Comparison of ENCODE assay signal across 20 mouse cellular contexts in the genomic region with DNA sequence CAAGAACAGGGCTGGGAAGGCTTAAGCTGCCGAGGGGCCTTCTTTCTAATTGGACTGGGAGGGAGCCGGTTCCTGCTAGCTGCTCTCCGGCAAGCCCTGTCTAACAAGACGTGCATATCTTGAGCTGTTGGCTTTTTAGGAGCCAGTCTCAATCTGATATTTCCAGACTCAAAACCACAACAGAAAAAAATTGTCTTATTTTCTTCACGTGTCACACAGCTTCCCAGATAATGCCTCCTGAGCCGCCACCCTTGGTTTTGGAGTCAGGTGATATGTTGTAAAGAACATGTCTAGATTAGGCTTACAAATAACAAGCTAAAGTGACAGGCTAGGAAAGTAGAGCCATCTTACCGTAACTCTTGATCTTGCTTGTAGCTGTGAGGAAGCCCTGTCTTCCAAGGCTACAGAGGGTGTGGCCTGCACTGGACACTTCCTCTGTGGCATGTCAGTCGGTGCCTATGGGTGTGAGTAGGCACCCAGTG. TPM values are rescaled to one million over a fixed set of nuclear protein-coding genes. Genes with fewer than 3 reads are reported as not detected.
A peak's percentile ranks its signal among the peaks of the same experiment; 100 is the strongest.
DNase-seq lines count a peak whose midpoint lies in the region; ATAC-seq and TF ChIP-seq lines count a peak whose summit lies in the region.
"Had no signal": no experiment of that assay in that cellular context is flagged by ENCODE, and none has a peak within 500 bp of the region (broad histone marks: within the 10 kb centered on the region; RNA-seq: fewer than 3 reads in every experiment).

No protein-coding gene starts in this region.

- H3K9me3 ChIP-seq in hindbrain, embryonic 15.5 days: no peaks in the 10 kb centered on the region
- H3K9me3 ChIP-seq in hindbrain, embryonic 11.5 days (ENCODE audit: control insufficient read depth, low read length): no peaks in the 10 kb centered on the region
- no peaks in the 10 kb centered on the region for H3K9me3 ChIP-seq in neural tube, embryonic 15.5 days (replicated peaks)
- H3K9me3 ChIP-seq in liver, embryonic 13.5 days (replicated peaks): no peaks in the 10 kb centered on the region
- H3K9me3 ChIP-seq: intestine, embryonic 15.5 days; kidney, embryonic 15.5 days; limb, embryonic 13.5 days; lung, embryonic 15.5 days had no signal

- no peak for ATAC-seq in hindbrain, embryonic 15.5 days (ENCODE audit: low FRiP score, low read depth)
- no peak for ATAC-seq in hindbrain, embryonic 11.5 days (ENCODE audit: low FRiP score)
- ATAC-seq in neural tube, embryonic 15.5 days (ENCODE audit: low FRiP score): no peak
- ATAC-seq in liver, embryonic 13.5 days (ENCODE audit: low read depth): peak; percentile 57
- ATAC-seq in neutrophil, adult 5-6 weeks (ENCODE audit: extremely low read depth, insufficient number of reproducible peaks, low FRiP score, poor library complexity, severe bottlenecking): peak; percentile 51; the same call in 1 of the 2 replicates
- ATAC-seq: intestine, embryonic 15.5 days; Patski had no signal

- peaks cover 36% of the 10 kb centered on the region for H3K4me1 ChIP-seq in hindbrain, embryonic 15.5 days (replicated peaks)
- 0 out of 2 replicates have a peak, but pooled peaks cover 2% of the 10 kb centered on the region for H3K4me1 ChIP-seq in hindbrain, embryonic 11.5 days (replicated peaks; ENCODE audit: control insufficient read depth, insufficient read depth, low read length)
- H3K4me1 ChIP-seq in neural tube, embryonic 15.5 days: peaks cover 30% of the 10 kb centered on the region
- peaks cover 13% of the 10 kb centered on the region for H3K4me1 ChIP-seq in liver, embryonic 13.5 days (replicated peaks)
- H3K4me1 ChIP-seq in cerebellum, adult 2 months (ENCODE audit: control insufficient read depth, insufficient read depth, low read length): peaks cover 20% of the 10 kb centered on the region
- H3K4me1 ChIP-seq: intestine, embryonic 15.5 days; lung, embryonic 15.5 days had no signal

- DNase-seq in hindbrain, embryonic 11.5 days (ENCODE audit: low spot score): no peak
- no peak for DNase-seq in neural tube, embryonic 10.5 days (ENCODE audit: extremely low spot score, low spot score)
- peak; percentile 6 for DNase-seq in liver, embryonic 13.5 days
- no peak for DNase-seq in MN1 (ENCODE audit: low spot score)
- no peak for DNase-seq in cerebellum, adult 2 months
- DNase-seq: adrenal gland, postnatal 25 days; cerebellum, postnatal 14 days; gastrocnemius, postnatal 25 days; right cerebral cortex, postnatal 14 days had no signal

- 0 out of 2 replicates have a peak overlapping the region, but pooled peaks have one; percentile 4 for H3K27ac ChIP-seq in hindbrain, embryonic 15.5 days (replicated peaks)
- no peak overlapping the region for H3K27ac ChIP-seq in hindbrain, embryonic 11.5 days (ENCODE audit: low read depth, low read length)
- peak overlapping the region; percentile 54 for H3K27ac ChIP-seq in neural tube, embryonic 15.5 days (replicated peaks)
- H3K27ac ChIP-seq in liver, embryonic 13.5 days: no peak overlapping the region
- H3K27ac ChIP-seq in cerebellum, adult 2 months (ENCODE audit: insufficient read depth, low read length): no peak overlapping the region
- H3K27ac ChIP-seq: intestine, embryonic 15.5 days; kidney, embryonic 15.5 days; left cerebral cortex, adult 2 months; limb, embryonic 13.5 days; lung, embryonic 15.5 days had no signal

- no peaks in the 10 kb centered on the region for H3K27me3 ChIP-seq in hindbrain, embryonic 15.5 days
- peaks cover 25% of the 10 kb centered on the region for H3K27me3 ChIP-seq in hindbrain, embryonic 11.5 days (ENCODE audit: control insufficient read depth, insufficient read depth, low read length)
- H3K27me3 ChIP-seq in neural tube, embryonic 15.5 days (replicated peaks): no peaks in the 10 kb centered on the region
- H3K27me3 ChIP-seq in liver, embryonic 13.5 days: no peaks in the 10 kb centered on the region
- H3K27me3 ChIP-seq in cerebellum, adult 2 months (ENCODE audit: control insufficient read depth, insufficient read depth, low read length): no peaks in the 10 kb centered on the region
- H3K27me3 ChIP-seq: CH12.LX; intestine, embryonic 15.5 days; kidney, embryonic 15.5 days; limb, embryonic 13.5 days; lung, embryonic 15.5 days; Patski had no signal

- H3K4me3 ChIP-seq in hindbrain, embryonic 15.5 days: no peak overlapping the region
- H3K4me3 ChIP-seq in hindbrain, embryonic 11.5 days (ENCODE audit: low read depth, low read length): no peak overlapping the region
- no peak overlapping the region for H3K4me3 ChIP-seq in neural tube, embryonic 15.5 days (replicated peaks)
- H3K4me3 ChIP-seq in liver, embryonic 13.5 days (replicated peaks): no peak overlapping the region
- H3K4me3 ChIP-seq in cerebellum, adult 2 months (replicated peaks; ENCODE audit: insufficient read depth, low read depth, low read length): no peak overlapping the region
- H3K4me3 ChIP-seq: intestine, embryonic 15.5 days; kidney, embryonic 15.5 days; left cerebral cortex, adult 2 months; limb, embryonic 13.5 days; lung, embryonic 15.5 days had no signal

- no peak overlapping the region for H3K4me2 ChIP-seq in hindbrain, embryonic 15.5 days
- no peak overlapping the region for H3K4me2 ChIP-seq in hindbrain, embryonic 11.5 days (replicated peaks; ENCODE audit: low read depth, low read length)
- H3K4me2 ChIP-seq in neural tube, embryonic 15.5 days: no peak overlapping the region
- H3K4me2 ChIP-seq in liver, embryonic 13.5 days: no peak overlapping the region
- H3K4me2 ChIP-seq: heart, embryonic 11.5 days; intestine, embryonic 15.5 days; kidney, embryonic 15.5 days; limb, embryonic 13.5 days; lung, embryonic 15.5 days had no signal

- 76% methylated on average over 8 of the region's 8 CpGs for WGBS in hindbrain, embryonic 15.5 days
- 88% methylated on average over 8 of the region's 8 CpGs for WGBS in hindbrain, embryonic 11.5 days
- WGBS in neural tube, embryonic 15.5 days: 66% methylated on average over 8 of the region's 8 CpGs
- WGBS in liver, embryonic 13.5 days (ENCODE audit: insufficient replicate concordance): 16% methylated on average over 8 of the region's 8 CpGs
- 97% methylated on average over 8 of the region's 8 CpGs for WGBS in cerebellum, adult 2 months

- TF ChIP-seq POLR2A in cerebellum, adult 2 months (IDR thresholded peaks at IDR 0.05; ENCODE audit: borderline replicate concordance, insufficient read depth, low read length): no peak

- H3K9ac ChIP-seq in hindbrain, embryonic 15.5 days: no peak overlapping the region
- no peak overlapping the region for H3K9ac ChIP-seq in hindbrain, embryonic 11.5 days (ENCODE audit: low read depth, low read length)
- no peak overlapping the region for H3K9ac ChIP-seq in neural tube, embryonic 15.5 days (replicated peaks)
- no peak overlapping the region for H3K9ac ChIP-seq in liver, embryonic 13.5 days
- H3K9ac ChIP-seq: intestine, embryonic 15.5 days; kidney, embryonic 15.5 days; limb, embryonic 13.5 days; lung, embryonic 15.5 days had no signal

- TF ChIP-seq CTCF in cerebellum, adult 2 months (IDR thresholded peaks at IDR 0.05; ENCODE audit: borderline replicate concordance, insufficient read depth, low read depth, low read length): no peak

- H3K36me3 ChIP-seq in hindbrain, embryonic 15.5 days: no peaks in the 10 kb centered on the region
- H3K36me3 ChIP-seq in hindbrain, embryonic 11.5 days (ENCODE audit: control insufficient read depth, insufficient read depth, low read length): no peaks in the 10 kb centered on the region
- no peaks in the 10 kb centered on the region for H3K36me3 ChIP-seq in neural tube, embryonic 15.5 days
- H3K36me3 ChIP-seq in liver, embryonic 13.5 days: peaks cover 8% of the 10 kb centered on the region

RNA-seq across cellular contexts. Expression of a gene that starts 56.7 kb away (rescaled TPM):
- polyA plus RNA-seq in hindbrain, embryonic 15.5 days (2015; fragmentation: Nextera tagmentation; extraction: Ambion mirVana): 55.6 and 58.9 TPM in 2 replicates
- 90.1 and 104 TPM in 2 replicates for polyA plus RNA-seq in hindbrain, embryonic 11.5 days (2014; fragmentation: Nextera tagmentation; extraction: Ambion mirVana)
- 51.3 and 52.6 TPM in 2 replicates for polyA plus RNA-seq in neural tube, embryonic 15.5 days (2015; fragmentation: Nextera tagmentation; extraction: Ambion mirVana)
- 28.8 and 33.6 TPM in 2 replicates for polyA plus RNA-seq in liver, embryonic 13.5 days (2015; fragmentation: Nextera tagmentation; extraction: Ambion mirVana)
- total RNA-seq in neutrophil, adult 5-6 weeks (2017): 30.2 and 31.5 TPM in 2 replicates
- 30.0 and 31.6 TPM in 2 replicates for polyA plus RNA-seq in cerebellum, adult 2 months (2012; rRNA removed)

Comparison
In these comparisons a context has a peak if more than half of its experiments do, and no peak if none do; other contexts are left out.
1. H3K27ac ChIP-seq: peak in hindbrain, embryonic 15.5 days (single experiment) and neural tube, embryonic 15.5 days (single experiment); none in hindbrain, embryonic 11.5 days (single experiment), liver, embryonic 13.5 days (single experiment) and cerebellum, adult 2 months (single experiment).
2. ATAC-seq: peak in liver, embryonic 13.5 days (single experiment) and neutrophil, adult 5-6 weeks (single experiment); none in hindbrain, embryonic 15.5 days (single experiment), hindbrain, embryonic 11.5 days (single experiment) and neural tube, embryonic 15.5 days (single experiment).